Mouse (Mus musculus): Measurements from ENCODE around the gene Zbtb48. TPM values are rescaled to one million over a fixed set of nuclear protein-coding genes. Genes with fewer than 3 reads are reported as not detected.
"Not testable (repeated sequence)": the region's sequence is repeated elsewhere in the genome, so short reads cannot be mapped to it uniquely, and the experiment has no call there.

The Zbtb48 gene
- polyA plus RNA-seq, 1 experiment: 26.8 TPM

- no peak for DNase-seq (ENCODE audit: low read depth)
- TF ChIP-seq CTCF (IDR thresholded peaks at IDR 0.05; ENCODE audit: borderline replicate concordance, extremely low read depth, insufficient read depth, insufficient read length): no peak
- TF ChIP-seq POLR2A (IDR thresholded peaks at IDR 0.05; ENCODE audit: borderline replicate concordance, extremely low read depth, insufficient read depth, insufficient read length, poor library complexity, severe bottlenecking): no peak
Measured at GRCm38 (mm10) chr4:152044609-152045008, 17.1 kb upstream of the Zbtb48 start.

DNA sequence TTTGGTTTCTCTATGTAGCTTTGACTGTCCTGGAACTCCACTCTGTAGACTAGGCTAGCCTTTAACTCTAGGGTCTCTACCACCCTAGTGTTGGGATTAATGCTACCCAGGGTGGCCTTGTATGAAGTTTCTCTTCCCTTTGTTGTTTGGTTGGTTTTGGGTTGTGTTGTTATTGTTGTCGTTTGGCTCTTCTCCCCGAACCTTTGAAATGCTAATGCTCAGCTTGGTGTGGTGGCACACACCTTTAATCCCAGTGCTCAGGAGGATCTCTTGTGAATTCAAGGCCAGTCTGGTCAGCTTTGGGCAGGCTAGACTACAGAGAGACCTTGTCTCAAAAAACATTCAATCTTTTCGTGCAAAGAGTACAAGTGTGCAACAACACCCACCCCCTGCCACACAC lies 15.7 kb upstream of the Zbtb48 start:
- no peak for DNase-seq (ENCODE audit: low read depth)
- no peak for TF ChIP-seq CTCF (IDR thresholded peaks at IDR 0.05; ENCODE audit: borderline replicate concordance, extremely low read depth, insufficient read depth, insufficient read length)
- no peak for TF ChIP-seq POLR2A (IDR thresholded peaks at IDR 0.05; ENCODE audit: borderline replicate concordance, extremely low read depth, insufficient read depth, insufficient read length, poor library complexity, severe bottlenecking)

GRCm38 (mm10) chr4:152041924-152042641 lies 14.6 kb upstream of the Zbtb48 start:
- TF ChIP-seq CTCF (IDR thresholded peaks at IDR 0.05; ENCODE audit: borderline replicate concordance, extremely low read depth, insufficient read depth, insufficient read length) (no peak), POLR2A (IDR thresholded peaks at IDR 0.05; ENCODE audit: borderline replicate concordance, extremely low read depth, insufficient read depth, insufficient read length, poor library complexity, severe bottlenecking) (no peak)
- no peak for DNase-seq (ENCODE audit: low read depth)

DNA sequence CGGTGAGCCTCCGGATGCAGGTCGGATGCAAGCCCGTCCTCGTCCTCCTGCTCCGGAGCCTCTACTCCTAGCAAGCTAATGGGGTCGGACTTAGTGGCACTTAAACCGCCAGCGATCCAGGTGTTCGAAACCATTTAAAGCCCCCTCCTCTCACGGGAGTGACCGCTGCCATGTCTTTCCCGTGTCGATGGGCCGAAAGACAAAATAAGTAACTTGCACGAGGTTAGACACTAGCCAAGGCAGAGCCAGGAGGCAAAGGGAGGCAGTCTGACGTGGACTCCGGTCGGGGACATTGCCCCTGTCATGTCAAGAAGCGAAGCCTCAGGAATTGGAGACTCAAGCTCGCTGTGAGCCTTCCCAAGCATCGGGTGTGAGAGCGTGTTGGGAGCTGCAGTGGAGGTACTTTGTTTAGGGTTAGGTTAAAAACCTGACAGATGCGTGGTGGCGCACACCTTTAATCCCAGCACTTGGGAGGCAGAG lies 12.4 kb upstream of the Zbtb48 start:
- TF ChIP-seq CTCF (IDR thresholded peaks at IDR 0.05; ENCODE audit: borderline replicate concordance, extremely low read depth, insufficient read depth, insufficient read length) (no peak), POLR2A (IDR thresholded peaks at IDR 0.05; ENCODE audit: borderline replicate concordance, extremely low read depth, insufficient read depth, insufficient read length, poor library complexity, severe bottlenecking) (no peak)
- no peak for DNase-seq (ENCODE audit: low read depth)

DNA sequence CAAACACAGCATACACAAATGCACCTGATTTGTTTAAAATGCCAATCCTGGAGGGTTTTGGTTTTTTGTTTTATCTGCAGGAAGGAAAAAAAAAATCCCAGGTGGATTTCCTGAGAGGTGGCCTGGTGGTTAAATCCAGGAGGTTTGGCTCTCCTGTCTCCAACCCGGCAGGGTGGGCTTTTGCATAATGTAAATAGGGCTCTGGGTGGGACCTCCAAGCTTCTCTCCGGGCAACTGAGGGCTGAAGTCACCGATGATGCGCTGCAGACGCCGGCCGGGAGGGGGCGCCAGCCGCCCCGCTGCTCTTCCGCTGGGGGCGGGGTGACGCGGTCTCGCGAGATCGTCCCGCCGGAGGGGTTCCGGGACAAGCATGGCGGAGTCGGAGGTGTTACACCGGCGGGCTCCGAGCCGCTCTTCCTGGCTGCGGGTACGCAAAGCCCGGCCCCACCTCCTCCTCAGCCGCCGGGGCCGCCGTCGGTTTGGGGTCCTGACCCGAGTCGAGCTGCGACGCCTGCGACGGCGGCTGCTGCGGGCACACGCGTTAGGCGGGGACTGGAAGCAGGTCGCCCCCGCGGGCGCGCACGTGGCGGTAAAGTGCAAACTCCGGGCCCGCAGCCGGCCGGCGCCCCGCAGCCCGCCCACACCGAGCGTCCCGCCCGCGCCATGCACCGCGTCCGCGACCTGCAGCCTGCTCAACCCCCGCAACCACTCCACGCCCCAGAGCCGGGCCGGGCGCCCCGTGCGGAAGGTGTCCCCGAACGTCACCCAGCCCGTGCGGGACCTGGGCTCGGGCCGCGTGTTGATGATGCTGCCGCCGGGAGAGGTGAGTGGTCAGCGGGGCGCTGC lies 11.7 kb upstream of the Zbtb48 start, which contains the start of gene Nol9:
Gene Nol9, plus strand, starts transcription at position 337 of the 846 bp plus-strand sequence.
- TF ChIP-seq POLR2A (IDR thresholded peaks at IDR 0.05; ENCODE audit: borderline replicate concordance, extremely low read depth, insufficient read depth, insufficient read length, poor library complexity, severe bottlenecking): peak; percentile 60; the same call in 1 of the 2 replicates
- peak; percentile 99 for TF ChIP-seq CTCF (IDR thresholded peaks at IDR 0.05; ENCODE audit: borderline replicate concordance, extremely low read depth, insufficient read depth, insufficient read length)
- DNase-seq (ENCODE audit: low read depth): peak; percentile 96

DNA sequence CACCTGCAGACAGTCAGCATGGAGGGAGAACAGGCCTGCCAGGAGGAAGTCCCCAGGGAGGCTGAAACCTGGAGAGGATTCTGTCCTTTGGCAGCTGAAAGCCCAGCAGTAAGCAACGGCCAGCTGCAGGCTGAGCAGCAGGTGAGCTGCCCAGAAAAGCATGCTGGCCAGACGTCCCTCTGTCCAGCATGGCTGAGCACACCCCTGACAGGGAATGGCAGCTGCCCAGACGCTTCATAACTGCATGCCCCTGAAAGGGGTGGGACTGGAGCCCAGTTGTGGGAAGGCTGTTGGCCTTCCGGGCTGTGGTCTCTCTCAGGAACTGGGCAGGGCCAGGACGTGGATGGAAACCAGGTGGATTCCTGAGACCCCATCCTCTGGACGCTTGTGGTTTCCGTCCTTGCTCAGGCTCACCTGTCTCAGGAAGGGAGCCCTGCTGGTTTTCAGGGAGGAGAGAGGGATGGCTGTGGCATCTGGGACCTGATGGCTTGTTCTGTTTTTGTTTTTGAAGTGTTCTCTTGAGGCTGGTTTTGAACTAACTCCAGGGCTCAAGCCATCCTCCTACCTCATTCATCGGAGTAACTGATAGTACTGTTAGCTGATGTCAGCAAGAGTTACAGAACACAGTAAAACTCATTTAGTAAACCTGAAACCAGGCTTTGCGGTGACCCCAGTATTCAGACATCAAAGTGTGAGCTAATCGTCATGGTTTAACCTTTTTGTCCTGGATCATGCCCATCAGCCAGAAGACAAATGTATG lies 10.9 kb upstream of the Zbtb48 start, which contains the start of gene Tas1r1:
Gene Tas1r1, minus strand, starts transcription at position 344 of the 760 bp plus-strand sequence.
- no peak for DNase-seq (ENCODE audit: low read depth)
- TF ChIP-seq CTCF (IDR thresholded peaks at IDR 0.05; ENCODE audit: borderline replicate concordance, extremely low read depth, insufficient read depth, insufficient read length) (no peak), POLR2A (IDR thresholded peaks at IDR 0.05; ENCODE audit: borderline replicate concordance, extremely low read depth, insufficient read depth, insufficient read length, poor library complexity, severe bottlenecking) (no peak)

- DNase-seq (ENCODE audit: low read depth): not testable (repeated sequence)
Measured at GRCm38 (mm10) chr4:152036464-152036863, 9.0 kb upstream of the Zbtb48 start.

DNA sequence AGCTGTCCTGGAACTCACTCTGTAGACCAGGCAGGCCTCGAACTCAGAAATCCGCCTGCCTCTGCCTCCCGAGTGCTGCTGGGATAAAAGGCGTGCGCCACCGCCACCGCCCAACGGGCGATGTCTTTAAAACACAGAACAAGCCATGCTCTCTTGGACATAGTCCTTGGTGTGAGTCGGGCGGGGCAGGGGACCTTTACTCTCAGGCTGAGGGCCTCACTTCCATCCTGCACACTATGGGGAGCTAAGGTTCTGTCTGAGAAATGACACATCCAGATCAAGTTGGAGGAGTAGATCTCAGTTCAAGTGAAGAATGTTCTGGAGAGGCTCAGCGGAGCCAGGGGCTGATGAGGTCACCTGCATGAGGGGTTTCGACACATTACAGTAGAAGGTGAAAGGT lies 5.5 kb upstream of the Zbtb48 start:
- no peak for TF ChIP-seq POLR2A (IDR thresholded peaks at IDR 0.05; ENCODE audit: borderline replicate concordance, extremely low read depth, insufficient read depth, insufficient read length, poor library complexity, severe bottlenecking)
- no peak for TF ChIP-seq CTCF (IDR thresholded peaks at IDR 0.05; ENCODE audit: borderline replicate concordance, extremely low read depth, insufficient read depth, insufficient read length)

GRCm38 (mm10) chr4:152029997-152030396 lies 2.5 kb upstream of the Zbtb48 start:
- TF ChIP-seq POLR2A (IDR thresholded peaks at IDR 0.05; ENCODE audit: borderline replicate concordance, extremely low read depth, insufficient read depth, insufficient read length, poor library complexity, severe bottlenecking) (no peak), CTCF (IDR thresholded peaks at IDR 0.05; ENCODE audit: borderline replicate concordance, extremely low read depth, insufficient read depth, insufficient read length) (peak; percentile 12; the same call in 1 of the 2 replicates)
- peak; percentile 58 for DNase-seq (ENCODE audit: low read depth)

More for the DNA sequence above, 5.5 kb upstream of the Zbtb48 start:
- no peak for DNase-seq (ENCODE audit: low read depth)

- DNase-seq (ENCODE audit: low read depth): peak; percentile 8
- TF ChIP-seq POLR2A (IDR thresholded peaks at IDR 0.05; ENCODE audit: borderline replicate concordance, extremely low read depth, insufficient read depth, insufficient read length, poor library complexity, severe bottlenecking): no peak
- TF ChIP-seq CTCF (IDR thresholded peaks at IDR 0.05; ENCODE audit: borderline replicate concordance, extremely low read depth, insufficient read depth, insufficient read length): peak; percentile 8; the same call in 1 of the 2 replicates
Measured at GRCm38 (mm10) chr4:152029087-152029486, 1.6 kb upstream of the Zbtb48 start.

DNA sequence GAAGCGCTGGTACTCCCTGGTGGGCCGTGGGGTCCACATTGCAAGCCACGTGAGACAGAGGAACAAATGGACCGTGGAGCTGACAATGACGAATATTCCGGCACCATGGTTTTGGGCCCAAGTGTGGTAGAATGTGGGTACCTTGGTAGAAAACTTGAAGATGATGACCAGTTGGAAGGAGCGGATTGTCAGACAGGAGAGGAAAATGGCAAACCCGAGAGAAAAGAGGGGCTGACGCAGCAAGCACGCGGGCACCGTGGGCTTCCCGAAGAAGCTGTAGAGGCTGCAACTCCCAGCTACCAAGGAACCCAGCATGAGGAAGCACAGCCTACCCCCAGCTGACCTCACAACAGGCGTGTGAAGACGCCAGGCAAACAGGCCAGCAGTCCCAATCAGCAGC lies 985 bp upstream of the Zbtb48 start:
- DNase-seq (ENCODE audit: low read depth): no peak
- TF ChIP-seq CTCF (IDR thresholded peaks at IDR 0.05; ENCODE audit: borderline replicate concordance, extremely low read depth, insufficient read depth, insufficient read length): no peak
- TF ChIP-seq POLR2A (IDR thresholded peaks at IDR 0.05; ENCODE audit: borderline replicate concordance, extremely low read depth, insufficient read depth, insufficient read length, poor library complexity, severe bottlenecking): no peak
